Mouse (Mus musculus): Measurements from ENCODE around the gene Ctf2. TPM values are rescaled to one million over a fixed set of nuclear protein-coding genes. Genes with fewer than 3 reads are reported as not detected.
A peak's percentile ranks its signal among the peaks of the same experiment; 100 is the strongest.

Gene Ctf2
- polyA plus RNA-seq, 1 experiment from 2014 or later, result not detected

- no peaks in the 10 kb centered on the region for H3K4me1 ChIP-seq (ENCODE audit: insufficient read depth)
- no peaks in the 10 kb centered on the region for H3K27me3 ChIP-seq (ENCODE audit: insufficient read depth, low read length)
- no peak overlapping the region for H3K9ac ChIP-seq
- no peaks in the 10 kb centered on the region for H3K9me3 ChIP-seq (ENCODE audit: low read depth, low read length)
- 70% methylated on average over 9 of the region's 9 CpGs for WGBS
- H3K4me2 ChIP-seq, result no peak overlapping the region
- no peak for TF ChIP-seq CTCF (IDR thresholded peaks at IDR 0.05; ENCODE audit: low read depth)
- no peak overlapping the region for H3K4me3 ChIP-seq (ENCODE audit: low read depth, low read length)
- no peak for DNase-seq
- H3K27ac ChIP-seq (ENCODE audit: low read depth), result no peak overlapping the region
- 0 out of 2 replicates have a peak, but pooled peaks cover 3% of the 10 kb centered on the region for H3K36me3 ChIP-seq (ENCODE audit: insufficient read depth)
- peak; percentile 52 for ATAC-seq (ENCODE audit: insufficient read depth)
Measured at GRCm38 (mm10) chr7:127675391-127675811, 56.6 kb downstream of the Ctf2 start.

GRCm38 (mm10) chr7:127674977-127675376 lies 57.0 kb downstream of the Ctf2 start:
- no peak overlapping the region for H3K9ac ChIP-seq
- WGBS, result 2% methylated on average over 5 of the region's 5 CpGs
- 0 out of 2 replicates have a peak, but pooled peaks cover 3% of the 10 kb centered on the region for H3K36me3 ChIP-seq (ENCODE audit: insufficient read depth)
- no peaks in the 10 kb centered on the region for H3K27me3 ChIP-seq (ENCODE audit: insufficient read depth, low read length)
- peak; percentile 97 for TF ChIP-seq CTCF (IDR thresholded peaks at IDR 0.05; ENCODE audit: low read depth)
- H3K4me2 ChIP-seq, result no peak overlapping the region
- H3K9me3 ChIP-seq (ENCODE audit: low read depth, low read length), result no peaks in the 10 kb centered on the region
- no peak overlapping the region for H3K4me3 ChIP-seq (ENCODE audit: low read depth, low read length)
- DNase-seq (peak; percentile 97), ATAC-seq (ENCODE audit: insufficient read depth) (peak; percentile 76)
- H3K27ac ChIP-seq (ENCODE audit: low read depth), result no peak overlapping the region
- H3K4me1 ChIP-seq (ENCODE audit: insufficient read depth), result no peaks in the 10 kb centered on the region

GRCm38 (mm10) chr7:127672776-127673175 lies 59.2 kb downstream of the Ctf2 start:
- 0 out of 2 replicates have a peak, but pooled peaks cover 3% of the 10 kb centered on the region for H3K36me3 ChIP-seq (ENCODE audit: insufficient read depth)
- no peak overlapping the region for H3K27ac ChIP-seq (ENCODE audit: low read depth)
- TF ChIP-seq CTCF (IDR thresholded peaks at IDR 0.05; ENCODE audit: low read depth), result no peak
- DNase-seq (no peak), ATAC-seq (ENCODE audit: insufficient read depth) (no peak)
- no peak overlapping the region for H3K4me2 ChIP-seq
- H3K27me3 ChIP-seq (ENCODE audit: insufficient read depth, low read length), result no peaks in the 10 kb centered on the region
- H3K4me1 ChIP-seq (ENCODE audit: insufficient read depth), result no peaks in the 10 kb centered on the region
- no peaks in the 10 kb centered on the region for H3K9me3 ChIP-seq (ENCODE audit: low read depth, low read length)
- H3K9ac ChIP-seq, result no peak overlapping the region
- H3K4me3 ChIP-seq (ENCODE audit: low read depth, low read length), result no peak overlapping the region
- WGBS, result 61% methylated on average over 4 of the region's 4 CpGs

GRCm38 (mm10) chr7:127671880-127672774 lies 59.8 kb downstream of the Ctf2 start:
- no peak for TF ChIP-seq CTCF (IDR thresholded peaks at IDR 0.05; ENCODE audit: low read depth)
- Histone ChIP-seq H3K9me3 (ENCODE audit: low read depth, low read length) (no peaks in the 10 kb centered on the region), H3K27me3 (ENCODE audit: insufficient read depth, low read length) (no peaks in the 10 kb centered on the region), H3K4me3 (ENCODE audit: low read depth, low read length) (no peak overlapping the region), H3K36me3 (ENCODE audit: insufficient read depth) (0 out of 2 replicates have a peak, but pooled peaks cover 3% of the 10 kb centered on the region), H3K9ac (no peak overlapping the region), H3K4me2 (no peak overlapping the region), H3K27ac (ENCODE audit: low read depth) (no peak overlapping the region), H3K4me1 (ENCODE audit: insufficient read depth) (no peaks in the 10 kb centered on the region)
- DNase-seq, result no peak
- no peak for ATAC-seq (ENCODE audit: insufficient read depth)
- 60% methylated on average over 11 of the region's 11 CpGs for WGBS

MicroRNAs encoded within 50 kb of the gene (microRNA counts, 519-probe panel; counts per million panel counts)
- microRNA mmu-miR-762, result 1,546 counts per million, percentile 10 among the panel's probes with 10 or more counts

Small RNAs within 50 kb of the gene (microRNA-seq; reads per million reads assigned to microRNA genes)
- gene Mir762 (ENCODE audit: borderline number of aligned reads), result not detected

Other genes starting within 250 kb of the Ctf2 start
- 61.6 and 71.3 TPM in 2 replicates for gene Srcap, start 220.2 kb downstream of the Ctf2 start, polyA plus RNA-seq (2014; fragmentation: Nextera tagmentation; extraction: Ambion mirVana)
- 19.6 and 20.5 TPM in 2 replicates for gene Gm42715, start 212.6 kb downstream of the Ctf2 start, polyA plus RNA-seq (2014; fragmentation: Nextera tagmentation; extraction: Ambion mirVana)
- 4.0 and 6.3 TPM in 2 replicates for gene Tmem265, start 170.8 kb downstream of the Ctf2 start, polyA plus RNA-seq (2014; fragmentation: Nextera tagmentation; extraction: Ambion mirVana)
- 31.3 and 39.3 TPM in 2 replicates for gene Phkg2, start 158.8 kb downstream of the Ctf2 start, polyA plus RNA-seq (2014; fragmentation: Nextera tagmentation; extraction: Ambion mirVana)
- gene Ccdc189, start 143.6 kb downstream of the Ctf2 start, polyA plus RNA-seq (2014; fragmentation: Nextera tagmentation; extraction: Ambion mirVana), result 8.6 and 9.1 TPM in 2 replicates
- gene Rnf40, start 143.4 kb downstream of the Ctf2 start, polyA plus RNA-seq (2014; fragmentation: Nextera tagmentation; extraction: Ambion mirVana), result 46.7 and 47.6 TPM in 2 replicates
- 14.2 and 16.9 TPM in 2 replicates for gene Zfp629, start 116.4 kb downstream of the Ctf2 start, polyA plus RNA-seq (2014; fragmentation: Nextera tagmentation; extraction: Ambion mirVana)
- 58.8 and 65.1 TPM in 2 replicates for gene Bcl7c, start 23.2 kb downstream of the Ctf2 start, polyA plus RNA-seq (2014; fragmentation: Nextera tagmentation; extraction: Ambion mirVana)
- gene Ctf1, start 19.4 kb downstream of the Ctf2 start, polyA plus RNA-seq (2014; fragmentation: Nextera tagmentation; extraction: Ambion mirVana), result 11.7 and 15.6 TPM in 2 replicates
- gene Fbxl19, start 12.4 kb upstream of the Ctf2 start, polyA plus RNA-seq (2014; fragmentation: Nextera tagmentation; extraction: Ambion mirVana), result 5.3 and 5.6 TPM in 2 replicates
- gene Orai3, start 37.6 kb upstream of the Ctf2 start, polyA plus RNA-seq (2014; fragmentation: Nextera tagmentation; extraction: Ambion mirVana), result 19.2 and 21.8 TPM in 2 replicates
- 27.2 and 30.1 TPM in 2 replicates for gene Setd1a, start 44.5 kb upstream of the Ctf2 start, polyA plus RNA-seq (2014; fragmentation: Nextera tagmentation; extraction: Ambion mirVana)
- gene Gm49388, start 53.4 kb upstream of the Ctf2 start, polyA plus RNA-seq (2014; fragmentation: Nextera tagmentation; extraction: Ambion mirVana), result 0.43 TPM in 1 of 2 replicates, not detected in the other
- gene Hsd3b7, start 68.4 kb upstream of the Ctf2 start, polyA plus RNA-seq (2014; fragmentation: Nextera tagmentation; extraction: Ambion mirVana), result 13.6 and 18.3 TPM in 2 replicates
- gene Stx4a, start 92.1 kb upstream of the Ctf2 start, polyA plus RNA-seq (2014; fragmentation: Nextera tagmentation; extraction: Ambion mirVana), result 19.7 and 21.8 TPM in 2 replicates
- 2.0 and 2.8 TPM in 2 replicates for gene Stx1b, start 92.4 kb upstream of the Ctf2 start, polyA plus RNA-seq (2014; fragmentation: Nextera tagmentation; extraction: Ambion mirVana)
- 16.7 and 17.4 TPM in 2 replicates for gene Zfp646, start 144.1 kb upstream of the Ctf2 start, polyA plus RNA-seq (2014; fragmentation: Nextera tagmentation; extraction: Ambion mirVana)
- 16.6 and 19.4 TPM in 2 replicates for gene Zfp668, start 144.7 kb upstream of the Ctf2 start, polyA plus RNA-seq (2014; fragmentation: Nextera tagmentation; extraction: Ambion mirVana)
- gene Prss53, start 158.8 kb upstream of the Ctf2 start, polyA plus RNA-seq (2014; fragmentation: Nextera tagmentation; extraction: Ambion mirVana), result 0.65 and 0.95 TPM in 2 replicates
- not detected in 2 replicates for gene Gm21974, start 163.3 kb upstream of the Ctf2 start, polyA plus RNA-seq (2014; fragmentation: Nextera tagmentation; extraction: Ambion mirVana)
- gene Vkorc1, start 163.5 kb upstream of the Ctf2 start, polyA plus RNA-seq (2014; fragmentation: Nextera tagmentation; extraction: Ambion mirVana), result 127 and 129 TPM in 2 replicates
- 152 and 169 TPM in 2 replicates for gene Bckdk, start 171.9 kb upstream of the Ctf2 start, polyA plus RNA-seq (2014; fragmentation: Nextera tagmentation; extraction: Ambion mirVana)
- 39.5 and 42.8 TPM in 2 replicates for gene Kat8, start 180.3 kb upstream of the Ctf2 start, polyA plus RNA-seq (2014; fragmentation: Nextera tagmentation; extraction: Ambion mirVana)
- 48.8 and 51.7 TPM in 2 replicates for gene Prss8, start 197.9 kb upstream of the Ctf2 start, polyA plus RNA-seq (2014; fragmentation: Nextera tagmentation; extraction: Ambion mirVana)
- 9.2 and 9.7 TPM in 2 replicates for gene Prss36, start 214.6 kb upstream of the Ctf2 start, polyA plus RNA-seq (2014; fragmentation: Nextera tagmentation; extraction: Ambion mirVana)
- gene Fus, start 235.3 kb upstream of the Ctf2 start, polyA plus RNA-seq (2014; fragmentation: Nextera tagmentation; extraction: Ambion mirVana), result 54.6 and 57.9 TPM in 2 replicates